Mouse (Mus musculus) cerebellum, adult (tissue): ENCODE results near the gene Ak4.

Source experiments
- ATAC-seq: cut with Nextera tagmentation; 2 replicates; pipeline ENCODE4 v1.9.2; 2017; ENCODE audit warnings: mild to moderate bottlenecking, moderate library complexity, mixed read lengths; ENCODE audit not compliant: insufficient number of reproducible peaks, low FRiP score, low TSS enrichment

Ak4 gene

GRCm38 (mm10) chr4:101452829-101453228 is 33.8 kb downstream of the Ak4 start:
- ATAC-seq = no peak

- ATAC-seq = no peak
Measured at GRCm38 (mm10) chr4:101457176-101457575, 38.1 kb downstream of the Ak4 start.

- peak; percentile 50; the same call in 1 of the 2 replicates for ATAC-seq
Measured at GRCm38 (mm10) chr4:101458341-101458740, 39.3 kb downstream of the Ak4 start.

GRCm38 (mm10) chr4:101459358-101459757 is 40.3 kb downstream of the Ak4 start:
- ATAC-seq = no peak

- ATAC-seq = no peak
Measured at GRCm38 (mm10) chr4:101460114-101460513, 41.0 kb downstream of the Ak4 start.

- ATAC-seq = no peak
Measured at GRCm38 (mm10) chr4:101462065-101462464, 43.0 kb downstream of the Ak4 start.

- no peak for ATAC-seq
Measured at GRCm38 (mm10) chr4:101466264-101466663, 47.2 kb downstream of the Ak4 start.

GRCm38 (mm10) chr4:101469242-101469641 is 50.2 kb downstream of the Ak4 start:
- ATAC-seq = no peak

- ATAC-seq = no peak
Measured at GRCm38 (mm10) chr4:101470543-101470942, 51.5 kb downstream of the Ak4 start.

GRCm38 (mm10) chr4:101472767-101473166 is 53.7 kb downstream of the Ak4 start:
- ATAC-seq = no peak

- ATAC-seq = no peak
Measured at GRCm38 (mm10) chr4:101490320-101490917, 71.3 kb downstream of the Ak4 start.

- ATAC-seq = no peak
Measured at GRCm38 (mm10) chr4:101491704-101492103, 72.6 kb downstream of the Ak4 start.

GRCm38 (mm10) chr4:101493611-101494197 is 74.6 kb downstream of the Ak4 start:
- no peak for ATAC-seq

- peak; percentile 66 for ATAC-seq
Measured at GRCm38 (mm10) chr4:101496188-101496533, 77.1 kb downstream of the Ak4 start.

- ATAC-seq = peak; percentile 75
Measured at GRCm38 (mm10) chr4:101496534-101497237, 77.6 kb downstream of the Ak4 start, which contains the start of gene Dnajc6. Gene Dnajc6 (plus strand): TSS chr4:101496648.

GRCm38 (mm10) chr4:101497336-101497735 is 78.3 kb downstream of the Ak4 start:
- ATAC-seq = no peak

GRCm38 (mm10) chr4:101504470-101505007 is 85.5 kb downstream of the Ak4 start:
- ATAC-seq = no peak

GRCm38 (mm10) chr4:101505966-101506365 is 86.9 kb downstream of the Ak4 start:
- ATAC-seq = no peak

GRCm38 (mm10) chr4:101506372-101506771 is 87.3 kb downstream of the Ak4 start:
- no peak for ATAC-seq

GRCm38 (mm10) chr4:101507571-101508422 is 88.7 kb downstream of the Ak4 start:
- ATAC-seq = peak; percentile 68
